Mouse (Mus musculus) limb, embryonic 12.5 days (tissue): ENCODE data around the gene Rflnb. TPM values are rescaled to one million over a fixed set of nuclear protein-coding genes. Genes with fewer than 3 reads are reported as not detected.

Experiments
- polyA plus RNA-seq: library from polyadenylated mRNA; unstranded; fragments of >200 nt; fragmentation: Nextera tagmentation; extraction: Ambion mirVana; gene quantifications from 2 replicates; pipeline ENCODE4 v1.2.1, GENCODE M21; 2016

The Rflnb gene
- polyA plus RNA-seq, 1 experiment from 2014 or later = 50.9 TPM

Other genes with a start within 250 kb of the Rflnb start
- gene Doc2b, start 231.7 kb downstream of the Rflnb start, polyA plus RNA-seq = 0.59 and 0.79 TPM in 2 replicates
- 2.3 and 3.0 TPM in 2 replicates for gene Rph3al, start 89.4 kb downstream of the Rflnb start, polyA plus RNA-seq
- gene 1700016K19Rik, start 27.9 kb downstream of the Rflnb start, polyA plus RNA-seq = 0.23 and 0.70 TPM in 2 replicates
- gene Vps53, start 151.9 kb upstream of the Rflnb start, polyA plus RNA-seq = 39.1 and 43.4 TPM in 2 replicates
- gene Fam57a, start 151.9 kb upstream of the Rflnb start, polyA plus RNA-seq = 24.2 and 26.6 TPM in 2 replicates
- 0.95 and 1.0 TPM in 2 replicates for gene Dbil5, start 189.8 kb upstream of the Rflnb start, polyA plus RNA-seq
- gene Gemin4, start 189.9 kb upstream of the Rflnb start, polyA plus RNA-seq = 33.0 and 34.5 TPM in 2 replicates
- gene Mrm3, start 215.9 kb upstream of the Rflnb start, polyA plus RNA-seq = 23.0 and 23.9 TPM in 2 replicates
- 125 and 136 TPM in 2 replicates for gene Glod4, start 215.9 kb upstream of the Rflnb start, polyA plus RNA-seq